In genomic region chr5:84934369-84934768, GRCm38 (mm10) we compare ENCODE assay signal across 14 mouse cellular contexts.
DNase-seq lines count a peak whose midpoint lies in the region.
"Had no signal": no experiment of that assay in that cellular context is flagged by ENCODE, and none has a peak within 500 bp of the region (broad histone marks: within the 10 kb centered on the region; RNA-seq: fewer than 3 reads in every experiment).

No protein-coding gene starts in this region.

- peak; percentile 3 for DNase-seq in layer of hippocampus, adult 9-10 months (ENCODE audit: low spot score)
- no peak for DNase-seq in layer of hippocampus, postnatal 25 days (ENCODE audit: extremely low spot score in 1 of 2, low spot score in 1 of 2)
- peak; percentile 20 for DNase-seq in brain, adult 2 months (ENCODE audit: low read depth, low spot score)
- peak; percentile 16 for DNase-seq in telencephalon, adult 2 months (ENCODE audit: low read depth, low spot score)
- no peak for DNase-seq in urinary bladder, adult 2 months (ENCODE audit: low spot score)
- DNase-seq: adrenal gland, adult 2 months; adrenal gland, postnatal 10 days; adrenal gland, postnatal 25 days; cerebellum, adult 11-12 months; cerebellum, adult 2 months; cerebellum, adult 9-10 months; cerebellum, postnatal 10 days; cerebellum, postnatal 25 days; forebrain, postnatal 0 days had no signal

Comparison
In these comparisons a context has a peak if more than half of its experiments do, and no peak if none do; other contexts are left out.
1. DNase-seq: peak in layer of hippocampus, adult 9-10 months (single experiment), brain, adult 2 months (single experiment) and telencephalon, adult 2 months (single experiment); none in layer of hippocampus, postnatal 25 days (0 of 2) and urinary bladder, adult 2 months (single experiment).